Mouse (Mus musculus) thymus, adult 2 months (tissue): Measurements from ENCODE around the gene Mpp3. TPM values are rescaled to one million over a fixed set of nuclear protein-coding genes. Genes with fewer than 3 reads are reported as not detected.

Experiments
- DNase-seq: peaks from one replicate; pipeline ENCODE4 v3.0.0; 2021
- H3K27ac ChIP-seq: fragments of 200-500 bp; 2 replicates; pipeline ENCODE4 v1.5.1; 2012; ENCODE audit warnings: low read length, control low read depth; ENCODE audit not compliant: control insufficient read depth, insufficient read depth
- H3K27me3 ChIP-seq: fragments of 200-500 bp; 2 replicates; pipeline ENCODE4 v1.6.1; 2012; ENCODE audit warnings: mild to moderate bottlenecking, low read length, moderate library complexity, mixed read lengths; ENCODE audit not compliant: control insufficient read depth, insufficient read depth
- H3K36me3 ChIP-seq: fragments of 200-500 bp; 2 replicates; pipeline ENCODE4 v1.6.1; 2012; ENCODE audit warnings: mild to moderate bottlenecking, low read length, moderate library complexity; ENCODE audit not compliant: control insufficient read depth, insufficient read depth
- H3K4me1 ChIP-seq: fragments of 200-500 bp; replicated peaks from 2 replicates; pipeline ENCODE4 v1.6.1; 2012; ENCODE audit warnings: low read length; ENCODE audit not compliant: control insufficient read depth, insufficient read depth
- H3K4me3 ChIP-seq: fragments of 200-500 bp; 2 replicates; pipeline ENCODE4 v1.5.1; 2012; ENCODE audit warnings: mild to moderate bottlenecking, low read length, control low read depth, moderate library complexity; ENCODE audit not compliant: control insufficient read depth, insufficient read depth
- CTCF ChIP-seq: fragments of 200-500 bp; IDR thresholded peaks from 2 replicates; pipeline ENCODE4 v1.5.1; 2012; ENCODE audit warnings: mild to moderate bottlenecking, control low read depth, low read length, moderate library complexity, borderline replicate concordance; ENCODE audit not compliant: control insufficient read depth, poor library complexity, insufficient read depth; ENCODE audit errors: extremely low read depth
- POLR2A ChIP-seq: fragments of 200-500 bp; IDR thresholded peaks from 2 replicates; pipeline ENCODE4 v1.6.1; 2012; ENCODE audit warnings: mild to moderate bottlenecking, low read length, control low read depth, moderate library complexity; ENCODE audit not compliant: control insufficient read depth, poor library complexity, insufficient read depth; ENCODE audit errors: extremely low read depth
- WGBS: fragments of 180-500 bp; shearing (Covaris S2); methylation state at CpG from one replicate; pipeline ENCODE4 v1.1.7; 2018; 5-methylcytosine and 5-hydroxymethylcytosine counted together
- polyA plus RNA-seq: library from polyadenylated mRNA; depleted of rRNA; stranded (reverse); fragments of >200 nt; gene quantifications from 2 replicates; pipeline ENCODE4 v1.2.3, GENCODE M21; 2012; rRNA removed

Gene Mpp3
- 0.28 and 0.50 TPM in 2 replicates for polyA plus RNA-seq

GRCm38 (mm10) chr11:102028087-102028816 lies at the start of gene Mpp3:
Mpp3 (minus strand) TSS chr11:102028461.
- WGBS = 88% methylated on average over 6 of the region's 6 CpGs
- Histone ChIP-seq H3K4me3 (no peak within 1 kb of the TSS), H3K4me1 (peaks cover 3% of the 10 kb centered on the region; the same call in 1 of the 2 replicates), H3K36me3 (no peaks in the 10 kb centered on the region), H3K27ac (no peak within 1 kb of the TSS), H3K27me3 (peaks cover 2% of the 10 kb centered on the region; the same call in 1 of the 2 replicates)
- TF ChIP-seq CTCF (no peak), POLR2A (no peak)
- no peak for DNase-seq

DNA sequence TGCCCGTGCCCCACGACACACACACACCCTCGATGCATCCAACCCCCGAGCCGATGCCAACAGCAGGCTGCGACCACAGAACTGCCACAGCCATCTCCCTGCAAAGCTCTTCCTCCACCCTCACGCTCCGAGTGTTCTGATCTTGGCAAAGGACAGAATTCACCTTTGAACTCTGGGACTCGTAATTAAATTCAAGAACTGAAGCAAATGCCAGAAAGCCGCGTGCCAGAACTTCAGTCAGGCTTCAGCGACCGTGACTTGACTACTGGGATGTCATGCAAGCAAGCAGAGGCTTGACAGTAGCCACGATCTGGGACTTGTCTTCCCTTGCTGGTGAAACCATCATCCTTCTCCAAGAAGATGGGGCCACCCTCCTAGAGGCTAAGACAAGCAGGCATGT lies 45.5 kb upstream of the Mpp3 start:
- Histone ChIP-seq H3K27ac (no peak overlapping the region), H3K4me3 (no peak overlapping the region), H3K27me3 (no peaks in the 10 kb centered on the region), H3K36me3 (no peaks in the 10 kb centered on the region), H3K4me1 (no peaks in the 10 kb centered on the region; the same call in 1 of the 2 replicates)
- TF ChIP-seq POLR2A (no peak), CTCF (no peak)
- no peak for DNase-seq
- WGBS = 76% methylated on average over 14 of the region's 14 CpGs

- Histone ChIP-seq H3K27ac (no peak overlapping the region), H3K27me3 (no peaks in the 10 kb centered on the region), H3K36me3 (no peaks in the 10 kb centered on the region), H3K4me1 (no peaks in the 10 kb centered on the region; the same call in 1 of the 2 replicates), H3K4me3 (no peak overlapping the region)
- WGBS = 20% methylated on average over 5 of the region's 5 CpGs
- TF ChIP-seq CTCF (no peak), POLR2A (no peak)
- DNase-seq = no peak
Observed at GRCm38 (mm10) chr11:102072729-102073128, 44.5 kb upstream of the Mpp3 start.

DNA sequence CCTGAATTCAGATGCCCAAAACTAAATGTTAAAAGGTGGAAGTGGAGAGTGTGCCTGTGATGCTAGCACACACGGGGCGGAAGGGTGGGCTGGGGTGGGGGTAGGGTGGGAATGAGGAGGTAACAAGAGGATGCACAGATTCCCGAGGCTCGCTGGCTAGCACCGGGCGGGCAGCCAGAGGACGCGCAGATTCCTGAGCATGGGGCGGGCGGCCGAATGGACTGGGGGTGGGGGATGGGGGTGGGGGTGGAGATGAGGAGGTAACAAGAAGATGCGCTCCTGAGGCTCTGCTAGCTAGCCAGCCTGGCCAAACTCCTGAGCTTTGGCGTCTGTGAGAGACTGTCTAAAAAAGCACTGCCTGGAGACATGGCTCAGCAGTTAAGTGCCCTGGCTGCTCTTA lies 42.2 kb upstream of the Mpp3 start:
- WGBS = 47% methylated on average over 13 of the region's 13 CpGs

DNA sequence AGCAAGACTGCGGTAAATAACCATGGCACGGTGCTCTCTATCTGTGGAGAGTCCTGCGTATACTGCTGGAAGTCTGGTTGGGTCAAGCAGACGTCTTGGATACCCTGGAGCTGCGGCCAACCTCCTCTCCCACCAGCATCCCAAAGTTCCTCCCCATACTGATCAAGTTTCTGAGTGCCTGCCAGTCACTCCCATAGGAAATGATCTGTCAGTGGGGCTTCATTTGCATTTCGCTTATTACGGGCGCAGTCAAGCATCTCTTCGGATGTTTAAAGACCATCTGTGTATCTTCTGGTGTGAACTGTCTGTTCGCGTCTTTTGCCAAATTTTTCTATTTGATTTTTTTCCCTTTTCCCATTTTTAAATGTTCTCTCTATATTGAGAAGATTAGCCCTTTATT lies 41.4 kb upstream of the Mpp3 start:
- Histone ChIP-seq H3K4me1 (no peaks in the 10 kb centered on the region; the same call in 1 of the 2 replicates), H3K27ac (no peak overlapping the region), H3K36me3 (no peaks in the 10 kb centered on the region), H3K4me3 (no peak overlapping the region), H3K27me3 (no peaks in the 10 kb centered on the region)
- WGBS = 79% methylated on average over 11 of the region's 11 CpGs
- DNase-seq = no peak
- TF ChIP-seq CTCF (no peak), POLR2A (no peak)

More for the DNA sequence above, 42.2 kb upstream of the Mpp3 start:
- H3K4me1 ChIP-seq = no peaks in the 10 kb centered on the region; the same call in 1 of the 2 replicates
- H3K27me3 ChIP-seq = no peaks in the 10 kb centered on the region
- no peak overlapping the region for H3K27ac ChIP-seq
- no peak overlapping the region for H3K4me3 ChIP-seq
- DNase-seq = no peak
- no peak for TF ChIP-seq CTCF
- no peak for TF ChIP-seq POLR2A
- no peaks in the 10 kb centered on the region for H3K36me3 ChIP-seq

DNA sequence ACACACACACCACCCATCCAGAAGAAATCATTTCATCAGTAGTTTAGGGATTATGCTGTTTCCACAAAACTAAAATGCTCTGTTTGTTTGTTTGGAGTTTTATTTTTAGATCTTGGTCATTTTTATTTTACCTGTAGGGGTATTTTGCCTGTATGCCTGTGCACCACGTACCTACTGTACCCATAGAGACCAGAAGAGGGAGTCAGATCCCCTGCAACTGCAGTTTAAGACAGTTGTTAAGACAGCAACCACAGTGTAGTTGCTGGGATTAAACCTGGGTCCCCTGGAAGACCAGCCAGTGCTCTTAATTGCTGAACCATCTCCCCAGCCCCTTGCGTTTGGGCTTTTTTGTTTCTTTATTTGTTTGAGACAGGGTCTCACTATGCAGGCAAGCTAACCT lies 40.7 kb upstream of the Mpp3 start:
- no peak for DNase-seq
- Histone ChIP-seq H3K27me3 (no peaks in the 10 kb centered on the region), H3K4me1 (no peaks in the 10 kb centered on the region), H3K36me3 (no peaks in the 10 kb centered on the region), H3K4me3 (no peak overlapping the region), H3K27ac (no peak overlapping the region)
- WGBS = 43% methylated on average over 2 of the region's 2 CpGs
- TF ChIP-seq POLR2A = no peak
- TF ChIP-seq CTCF = no peak

GRCm38 (mm10) chr11:102063076-102063475 lies 34.8 kb upstream of the Mpp3 start:
- no peaks in the 10 kb centered on the region for H3K4me1 ChIP-seq
- WGBS = 90% methylated on average over 13 of the region's 13 CpGs
- H3K27me3 ChIP-seq = no peaks in the 10 kb centered on the region; the same call in 1 of the 2 replicates
- no peak for DNase-seq
- no peaks in the 10 kb centered on the region for H3K36me3 ChIP-seq
- H3K4me3 ChIP-seq = no peak overlapping the region
- TF ChIP-seq CTCF (no peak), POLR2A (no peak)
- H3K27ac ChIP-seq = no peak overlapping the region
